Mouse (Mus musculus): Measurements from ENCODE around the gene Tmprss7.

Gene Tmprss7

GRCm38 (mm10) chr16:45693558-45693957, at the start of gene Tmprss7:
Gene Tmprss7 (minus strand): TSS chr16:45693658.
- DNase-seq (ENCODE audit: low read depth, low spot score), result no peak

GRCm38 (mm10) chr16:45742615-45743476, 49.4 kb upstream of the Tmprss7 start, which contains the start of gene Abhd10:
Gene Abhd10 (minus strand): TSS chr16:45742955.
- peak; percentile 96 for DNase-seq (ENCODE audit: low read depth, low spot score)

- DNase-seq (ENCODE audit: low read depth, low spot score), result no peak
These were observed 44.4 kb upstream of the Tmprss7 start for GRCm38 (mm10) chr16:45737880-45738279.

GRCm38 (mm10) chr16:45736724-45737123, 43.3 kb upstream of the Tmprss7 start:
- no peak for DNase-seq (ENCODE audit: low read depth, low spot score)

- DNase-seq (ENCODE audit: low read depth, low spot score), result no peak
These were observed 35.7 kb upstream of the Tmprss7 start for GRCm38 (mm10) chr16:45729163-45729562.

- DNase-seq (ENCODE audit: low read depth, low spot score), result no peak
These were observed 31.3 kb upstream of the Tmprss7 start for GRCm38 (mm10) chr16:45724742-45725102.

GRCm38 (mm10) chr16:45724061-45724741, 30.7 kb upstream of the Tmprss7 start, which contains the start of gene Tagln3:
Gene Tagln3 (minus strand): TSS chr16:45724608.
- no peak for DNase-seq (ENCODE audit: low read depth, low spot score)

- DNase-seq (ENCODE audit: low read depth, low spot score), result no peak
These were observed 29.9 kb upstream of the Tmprss7 start for GRCm38 (mm10) chr16:45723172-45723901.

DNA sequence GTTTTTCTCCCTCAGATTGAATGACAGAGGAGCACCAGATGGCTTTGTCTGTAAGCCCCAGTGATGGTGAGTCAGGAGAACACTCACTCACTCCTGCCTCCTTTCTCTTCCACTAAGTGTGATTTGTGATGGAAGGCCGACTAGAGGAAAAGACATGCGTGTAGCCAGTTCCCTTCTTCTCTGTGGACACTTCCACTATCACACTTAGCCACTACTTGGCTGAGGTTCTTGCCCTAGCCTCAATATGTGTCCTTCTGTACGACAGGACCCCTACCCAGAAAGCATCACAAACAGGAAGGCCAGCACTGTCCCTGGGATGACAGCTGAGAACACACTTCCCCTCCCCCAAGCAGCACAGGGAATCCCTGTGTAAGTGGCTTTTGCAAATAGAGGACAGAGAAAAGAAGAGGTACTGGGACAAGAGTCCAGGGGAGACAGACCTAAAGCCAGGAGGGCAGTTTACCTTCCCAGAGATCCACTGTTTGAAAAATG, 29.0 kb upstream of the Tmprss7 start:
- DNase-seq (ENCODE audit: low read depth, low spot score), result no peak

- no peak for DNase-seq (ENCODE audit: low read depth, low spot score)
These were observed 26.7 kb upstream of the Tmprss7 start for GRCm38 (mm10) chr16:45720022-45720630.

- DNase-seq (ENCODE audit: low read depth, low spot score), result no peak
These were observed 24.8 kb upstream of the Tmprss7 start for GRCm38 (mm10) chr16:45718296-45718695.

- no peak for DNase-seq (ENCODE audit: low read depth, low spot score)
These were observed 21.2 kb upstream of the Tmprss7 start for GRCm38 (mm10) chr16:45714489-45715150.

DNA sequence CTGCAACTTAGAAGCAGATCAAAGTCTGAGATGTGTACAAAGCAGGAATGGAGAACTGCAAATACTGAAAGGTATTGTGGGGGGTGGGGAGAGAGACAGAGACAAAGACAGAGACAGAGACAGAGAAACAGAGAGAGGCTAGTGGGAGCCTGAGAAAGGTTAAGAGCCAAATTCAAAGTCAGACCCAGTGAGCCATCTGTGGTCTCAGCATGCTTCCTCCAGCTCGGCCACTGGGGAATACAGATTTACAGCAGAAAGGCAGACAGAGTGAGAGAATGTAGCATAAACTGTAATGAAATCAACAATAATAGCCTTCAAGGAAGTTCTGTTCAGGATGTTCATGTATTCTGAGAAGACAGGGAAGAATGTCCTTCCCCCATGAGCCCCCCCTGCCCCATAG, 20.4 kb upstream of the Tmprss7 start:
- DNase-seq (ENCODE audit: low read depth, low spot score), result no peak

DNA sequence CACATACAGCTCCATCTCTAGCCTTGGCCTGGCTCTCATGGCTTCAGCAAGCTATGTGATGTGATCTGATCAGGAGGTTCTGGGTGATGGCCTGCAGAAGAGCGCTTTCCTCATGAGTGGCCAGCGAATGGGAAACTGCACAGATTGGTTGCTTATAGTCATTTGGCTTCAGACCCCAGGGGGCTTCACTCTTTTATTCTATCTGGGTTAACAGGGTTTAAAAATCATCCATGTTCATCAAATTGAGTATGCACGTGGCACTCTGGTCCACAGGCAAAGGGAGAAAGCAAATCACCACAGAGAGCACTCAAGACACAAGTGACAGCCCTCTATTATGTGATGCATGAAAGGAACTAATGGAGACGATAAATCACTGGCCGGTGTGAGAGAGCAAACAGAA, 19.8 kb upstream of the Tmprss7 start:
- no peak for DNase-seq (ENCODE audit: low read depth, low spot score)

DNA sequence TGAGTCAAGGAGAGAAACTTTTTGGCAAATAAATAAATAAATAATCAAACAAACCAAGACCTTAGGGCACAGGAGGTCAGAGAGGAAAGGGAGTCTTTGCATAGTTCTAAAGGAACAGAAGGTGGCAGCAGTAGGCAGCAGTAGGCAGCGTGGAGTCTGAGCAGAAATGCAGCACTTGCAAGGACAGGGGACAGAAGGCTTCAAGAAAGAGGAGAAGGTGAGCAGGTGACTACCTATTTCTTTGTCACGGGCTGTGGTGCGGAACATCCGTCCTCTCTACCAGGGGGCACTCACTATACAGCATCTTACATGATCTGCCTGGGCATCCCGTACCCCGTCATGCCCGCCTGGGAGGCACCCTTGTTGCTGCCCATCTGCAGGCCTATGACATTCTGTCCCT, 17.8 kb upstream of the Tmprss7 start:
- no peak for DNase-seq (ENCODE audit: low read depth, low spot score)

GRCm38 (mm10) chr16:45699301-45699700, 5.8 kb upstream of the Tmprss7 start:
- no peak for DNase-seq (ENCODE audit: low read depth, low spot score)

DNA sequence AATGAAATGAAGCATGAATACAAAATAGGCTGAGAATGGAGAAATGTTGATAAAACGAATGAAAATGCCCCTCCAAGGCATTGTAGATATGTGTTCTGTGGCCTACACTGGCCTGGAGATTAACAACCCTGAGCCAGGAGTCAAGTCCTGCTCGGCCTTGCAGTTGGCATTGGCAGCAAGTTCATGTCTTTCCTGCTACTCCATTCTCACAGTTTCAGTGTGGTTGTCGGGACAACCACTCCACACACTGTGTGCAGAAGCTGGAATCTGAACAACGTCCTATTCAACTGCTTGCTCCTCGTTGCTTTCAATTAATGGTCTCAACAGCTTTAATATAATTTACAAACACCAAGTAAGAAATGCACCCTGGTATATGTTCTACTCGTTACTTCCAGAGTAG, 4.5 kb upstream of the Tmprss7 start:
- DNase-seq (ENCODE audit: low read depth, low spot score), result no peak

- no peak for DNase-seq (ENCODE audit: low read depth, low spot score)
These were observed 2.1 kb upstream of the Tmprss7 start for GRCm38 (mm10) chr16:45695445-45696160.

DNA sequence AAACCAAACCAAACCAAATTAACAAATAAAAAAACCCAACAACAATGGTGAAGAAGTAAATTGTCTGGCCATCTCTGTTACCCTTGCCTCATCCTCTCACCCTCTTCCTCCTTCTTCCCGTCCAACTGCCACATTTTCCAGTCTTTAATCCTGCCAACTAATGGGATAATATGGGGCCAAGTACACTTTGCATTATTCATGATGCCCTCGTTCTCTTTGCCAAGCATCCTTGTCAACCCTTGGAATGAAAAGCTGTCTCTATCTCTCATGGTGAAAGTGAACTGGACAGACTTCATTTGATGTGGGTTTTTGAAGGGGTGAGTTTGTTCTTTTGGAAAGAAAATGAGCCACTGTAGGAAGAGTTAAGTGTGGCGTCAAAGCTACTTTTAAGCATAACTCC, 607 bp downstream of the Tmprss7 start:
- no peak for DNase-seq (ENCODE audit: low read depth, low spot score)

DNA sequence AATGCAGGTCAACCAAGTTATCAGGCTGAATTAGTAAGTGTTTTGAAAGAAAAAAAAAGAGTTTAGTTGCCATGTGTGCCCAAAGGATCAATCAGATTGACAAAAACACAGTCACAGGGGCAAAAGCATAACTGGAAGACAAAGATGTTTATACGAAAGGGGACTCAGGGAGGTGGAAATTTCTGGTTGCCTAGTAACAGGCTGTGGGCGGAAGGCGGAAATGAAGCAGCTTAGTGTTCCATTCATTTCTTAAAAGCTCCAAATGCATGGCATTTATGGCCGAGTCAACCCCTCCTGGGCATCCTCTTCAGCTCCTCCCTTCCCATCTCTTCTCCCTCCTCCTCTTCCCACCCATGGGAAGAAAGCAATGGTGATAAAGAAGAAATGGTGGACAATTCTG, 3.3 kb downstream of the Tmprss7 start:
- peak; percentile 77 for DNase-seq (ENCODE audit: low read depth, low spot score)

Measured in CD4-positive helper T cell, adult 2 months (primary cell).